Comparison of ENCODE assay signal across 18 mouse cellular contexts in genomic region chr1:62752055-62752454, GRCm38 (mm10). TPM values are rescaled to one million over a fixed set of nuclear protein-coding genes. Genes with fewer than 3 reads are reported as not detected.
DNase-seq lines count a peak whose midpoint lies in the region; ATAC-seq and TF ChIP-seq lines count a peak whose summit lies in the region.
"Had no signal": no experiment of that assay in that cellular context is flagged by ENCODE, and none has a peak within 500 bp of the region (broad histone marks: within the 10 kb centered on the region; RNA-seq: fewer than 3 reads in every experiment).

No protein-coding gene starts in this region.

- H3K36me3 ChIP-seq in hindbrain, embryonic 15.5 days, result peaks cover 5% of the 10 kb centered on the region
- no peaks in the 10 kb centered on the region for H3K36me3 ChIP-seq in hindbrain, embryonic 11.5 days (ENCODE audit: control insufficient read depth, insufficient read depth, low read length)
- H3K36me3 ChIP-seq in stomach, embryonic 15.5 days, result 0 out of 2 replicates have a peak, but pooled peaks cover 3% of the 10 kb centered on the region
- peaks cover 4% of the 10 kb centered on the region; the same call in 1 of the 2 replicates for H3K36me3 ChIP-seq in stomach, postnatal 0 days (ENCODE audit: control insufficient read depth, insufficient read depth, low read length)
- H3K36me3 ChIP-seq in neural tube, embryonic 15.5 days, result no peaks in the 10 kb centered on the region
- no peaks in the 10 kb centered on the region; the same call in 1 of the 2 replicates for H3K36me3 ChIP-seq in intestine, embryonic 16.5 days (ENCODE audit: control insufficient read depth, insufficient read depth, low read length)
- H3K36me3 ChIP-seq: heart, embryonic 12.5 days had no signal

- H3K4me1 ChIP-seq in hindbrain, embryonic 15.5 days (replicated peaks), result peaks cover 39% of the 10 kb centered on the region
- H3K4me1 ChIP-seq in hindbrain, embryonic 11.5 days (replicated peaks; ENCODE audit: control insufficient read depth, insufficient read depth, low read length), result peaks cover 4% of the 10 kb centered on the region
- peaks cover 11% of the 10 kb centered on the region for H3K4me1 ChIP-seq in stomach, embryonic 15.5 days
- no peaks in the 10 kb centered on the region for H3K4me1 ChIP-seq in stomach, postnatal 0 days (replicated peaks; ENCODE audit: control insufficient read depth, insufficient read depth)
- H3K4me1 ChIP-seq in neural tube, embryonic 15.5 days, result peaks cover 45% of the 10 kb centered on the region
- no peaks in the 10 kb centered on the region for H3K4me1 ChIP-seq in intestine, embryonic 16.5 days (ENCODE audit: control insufficient read depth, insufficient read depth, low read length)

- no peak for TF ChIP-seq CTCF in stomach, postnatal 0 days (IDR thresholded peaks at IDR 0.05; ENCODE audit: low read depth)

- TF ChIP-seq EP300 in stomach, postnatal 0 days (optimal IDR thresholded peaks at IDR 0.05), result no peak

- peak overlapping the region; percentile 14 for H3K27ac ChIP-seq in hindbrain, embryonic 15.5 days (replicated peaks)
- H3K27ac ChIP-seq in hindbrain, embryonic 11.5 days (ENCODE audit: low read depth, low read length), result no peak overlapping the region
- H3K27ac ChIP-seq in stomach, embryonic 15.5 days, result 0 out of 2 replicates have a peak overlapping the region, but pooled peaks have one; percentile 12
- no peak overlapping the region for H3K27ac ChIP-seq in stomach, postnatal 0 days (replicated peaks)
- peak overlapping the region; percentile 52 for H3K27ac ChIP-seq in neural tube, embryonic 15.5 days (replicated peaks)
- no peak overlapping the region for H3K27ac ChIP-seq in intestine, embryonic 16.5 days (ENCODE audit: low read length)
- H3K27ac ChIP-seq: liver, embryonic 14.5 days had no signal

- no peak overlapping the region for H3K4me2 ChIP-seq in hindbrain, embryonic 15.5 days
- no peak overlapping the region for H3K4me2 ChIP-seq in hindbrain, embryonic 11.5 days (replicated peaks; ENCODE audit: low read depth, low read length)
- H3K4me2 ChIP-seq in stomach, embryonic 15.5 days, result no peak overlapping the region
- no peak overlapping the region for H3K4me2 ChIP-seq in stomach, postnatal 0 days (replicated peaks; ENCODE audit: low read depth)
- H3K4me2 ChIP-seq in neural tube, embryonic 15.5 days, result no peak overlapping the region
- H3K4me2 ChIP-seq in intestine, embryonic 16.5 days (ENCODE audit: low read depth, low read length), result no peak overlapping the region

- DNase-seq in hindbrain, embryonic 11.5 days (ENCODE audit: low spot score), result no peak
- no peak for DNase-seq in stomach, postnatal 0 days (ENCODE audit: low spot score)
- DNase-seq in kidney, adult 8-10 months, result no peak
- DNase-seq: cerebellum, adult 11 months; cerebellum, postnatal 36 days; heart, postnatal 4 days; lung, postnatal 36 days; thymus, postnatal 36 days had no signal

- no peak for ATAC-seq in hindbrain, embryonic 15.5 days (ENCODE audit: low FRiP score, low read depth)
- ATAC-seq in hindbrain, embryonic 11.5 days (ENCODE audit: low FRiP score), result no peak
- ATAC-seq in stomach, embryonic 15.5 days (ENCODE audit: insufficient read depth, low FRiP score, low read depth), result no peak
- no peak; the same call in 1 of the 2 replicates for ATAC-seq in stomach, postnatal 0 days (ENCODE audit: low FRiP score, low TSS enrichment)
- peak; percentile 19 for ATAC-seq in granulocyte monocyte progenitor cell, adult 5-6 weeks (replicated peaks; ENCODE audit: poor library complexity, severe bottlenecking)
- ATAC-seq in neural tube, embryonic 15.5 days (ENCODE audit: low FRiP score), result no peak
- ATAC-seq in intestine, embryonic 16.5 days, result no peak
- ATAC-seq: activated CD4-positive, CD25-positive, alpha-beta regulatory T cell, adult 4 months had no signal

- WGBS in hindbrain, embryonic 15.5 days, result 44% methylated on average over 8 of the region's 8 CpGs
- WGBS in hindbrain, embryonic 11.5 days, result 75% methylated on average over 8 of the region's 8 CpGs
- WGBS in stomach, embryonic 15.5 days, result 85% methylated on average over 8 of the region's 8 CpGs
- WGBS in stomach, postnatal 0 days, result 85% methylated on average over 8 of the region's 8 CpGs
- 30% methylated on average over 8 of the region's 8 CpGs for WGBS in neural tube, embryonic 15.5 days
- WGBS in intestine, embryonic 16.5 days, result 78% methylated on average over 8 of the region's 8 CpGs

- H3K9me3 ChIP-seq in hindbrain, embryonic 15.5 days, result no peaks in the 10 kb centered on the region
- no peaks in the 10 kb centered on the region for H3K9me3 ChIP-seq in hindbrain, embryonic 11.5 days (ENCODE audit: control insufficient read depth, low read length)
- H3K9me3 ChIP-seq in stomach, embryonic 15.5 days, result no peaks in the 10 kb centered on the region
- no peaks in the 10 kb centered on the region for H3K9me3 ChIP-seq in stomach, postnatal 0 days (ENCODE audit: control insufficient read depth, low read length)
- no peaks in the 10 kb centered on the region for H3K9me3 ChIP-seq in neural tube, embryonic 15.5 days (replicated peaks)
- no peaks in the 10 kb centered on the region for H3K9me3 ChIP-seq in intestine, embryonic 16.5 days (ENCODE audit: control insufficient read depth, low read length)
- H3K9me3 ChIP-seq: heart, embryonic 12.5 days had no signal

- no peak overlapping the region for H3K9ac ChIP-seq in hindbrain, embryonic 15.5 days
- H3K9ac ChIP-seq in hindbrain, embryonic 11.5 days (ENCODE audit: low read depth, low read length), result no peak overlapping the region
- H3K9ac ChIP-seq in stomach, embryonic 15.5 days, result no peak overlapping the region
- H3K9ac ChIP-seq in stomach, postnatal 0 days (ENCODE audit: low read length), result no peak overlapping the region
- no peak overlapping the region for H3K9ac ChIP-seq in neural tube, embryonic 15.5 days (replicated peaks)
- H3K9ac ChIP-seq in intestine, embryonic 16.5 days (ENCODE audit: low read depth, low read length), result no peak overlapping the region
- H3K9ac ChIP-seq: heart, embryonic 12.5 days; liver, embryonic 14.5 days had no signal

- H3K4me3 ChIP-seq in hindbrain, embryonic 15.5 days, result no peak overlapping the region
- H3K4me3 ChIP-seq in hindbrain, embryonic 11.5 days (ENCODE audit: low read depth, low read length), result no peak overlapping the region
- no peak overlapping the region for H3K4me3 ChIP-seq in stomach, embryonic 15.5 days (replicated peaks)
- no peak overlapping the region for H3K4me3 ChIP-seq in stomach, postnatal 0 days (ENCODE audit: low read depth, low read length)
- H3K4me3 ChIP-seq in neural tube, embryonic 15.5 days (replicated peaks), result no peak overlapping the region
- no peak overlapping the region for H3K4me3 ChIP-seq in intestine, embryonic 16.5 days (ENCODE audit: low read length)
- H3K4me3 ChIP-seq: erythroblast, embryonic 14.5 days; heart, embryonic 12.5 days; myocyte had no signal

- no peaks in the 10 kb centered on the region for H3K27me3 ChIP-seq in hindbrain, embryonic 15.5 days
- H3K27me3 ChIP-seq in hindbrain, embryonic 11.5 days (ENCODE audit: control insufficient read depth, insufficient read depth, low read length), result peaks cover 6% of the 10 kb centered on the region
- H3K27me3 ChIP-seq in stomach, embryonic 15.5 days (replicated peaks), result no peaks in the 10 kb centered on the region
- H3K27me3 ChIP-seq in stomach, postnatal 0 days (ENCODE audit: control insufficient read depth, insufficient read depth, low read length), result no peaks in the 10 kb centered on the region
- H3K27me3 ChIP-seq in neural tube, embryonic 15.5 days (replicated peaks), result no peaks in the 10 kb centered on the region
- H3K27me3 ChIP-seq in intestine, embryonic 16.5 days (replicated peaks; ENCODE audit: control insufficient read depth, insufficient read depth, low read length), result no peaks in the 10 kb centered on the region
- H3K27me3 ChIP-seq: heart, embryonic 12.5 days had no signal

RNA-seq across cellular contexts. Expression of gene Nrp2, which starts 49.0 kb away (rescaled TPM):
- polyA plus RNA-seq in hindbrain, embryonic 15.5 days (2015; fragmentation: Nextera tagmentation; extraction: Ambion mirVana), result 28.8 and 31.5 TPM in 2 replicates
- 22.5 and 29.3 TPM in 2 replicates for polyA plus RNA-seq in hindbrain, embryonic 11.5 days (2014; fragmentation: Nextera tagmentation; extraction: Ambion mirVana)
- polyA plus RNA-seq in stomach, embryonic 15.5 days (2015; fragmentation: Nextera tagmentation; extraction: Ambion mirVana), result 28.0 and 35.5 TPM in 2 replicates
- 10.2 TPM in 2 replicates for polyA plus RNA-seq in stomach, postnatal 0 days (2015; fragmentation: Nextera tagmentation; extraction: Ambion mirVana)
- 2.1 and 2.5 TPM in 2 replicates for total RNA-seq in granulocyte monocyte progenitor cell, adult 5-6 weeks (2014; fragmentation: Nextera tagmentation)
- total RNA-seq in granulocyte monocyte progenitor cell, adult 5-6 weeks (2017), result 2.4 and 3.1 TPM in 2 replicates
- 33.4 and 35.6 TPM in 2 replicates for polyA plus RNA-seq in neural tube, embryonic 15.5 days (2015; fragmentation: Nextera tagmentation; extraction: Ambion mirVana)
- 23.0 and 23.7 TPM in 2 replicates for polyA plus RNA-seq in intestine, embryonic 16.5 days (2015; fragmentation: Nextera tagmentation; extraction: Ambion mirVana)

Comparison
In these comparisons a context has a peak if more than half of its experiments do, and no peak if none do; other contexts are left out.
1. H3K27ac ChIP-seq: peak in hindbrain, embryonic 15.5 days (single experiment), stomach, embryonic 15.5 days (single experiment) and neural tube, embryonic 15.5 days (single experiment); none in hindbrain, embryonic 11.5 days (single experiment), stomach, postnatal 0 days (single experiment) and intestine, embryonic 16.5 days (single experiment).